Mouse (Mus musculus): ENCODE measurements around the gene Neurl1a. TPM values are rescaled to one million over a fixed set of nuclear protein-coding genes. Genes with fewer than 3 reads are reported as not detected.

The Neurl1a gene
- polyA plus RNA-seq, 1 experiment from 2014 or later: 4.5 TPM

GRCm38 (mm10) chr19:47232077-47232865, 53.7 kb downstream of the Neurl1a start:
- peaks cover 8% of the 10 kb centered on the region; the same call in 1 of the 2 replicates for H3K4me1 ChIP-seq (replicated peaks; ENCODE audit: control insufficient read depth, insufficient read depth, low read length)
- H3K27ac ChIP-seq (ENCODE audit: low read depth, low read length): no peak overlapping the region
- no peak overlapping the region for H3K4me2 ChIP-seq
- DNase-seq (ENCODE audit: low spot score): no peak
- no peaks in the 10 kb centered on the region for H3K36me3 ChIP-seq (ENCODE audit: control insufficient read depth, insufficient read depth, low read length)
- no peak overlapping the region for H3K9ac ChIP-seq (ENCODE audit: low read depth, low read length)
- ATAC-seq (replicated peaks; ENCODE audit: low FRiP score): no peak
- H3K9me3 ChIP-seq (ENCODE audit: control insufficient read depth, low read length): no peaks in the 10 kb centered on the region
- H3K4me3 ChIP-seq (ENCODE audit: low read depth, low read length): no peak overlapping the region
- 81% methylated on average over 5 of the region's 5 CpGs for WGBS
- no peaks in the 10 kb centered on the region for H3K27me3 ChIP-seq (replicated peaks; ENCODE audit: control insufficient read depth, insufficient read depth, low read length)

- peaks cover 8% of the 10 kb centered on the region; the same call in 1 of the 2 replicates for H3K4me1 ChIP-seq (replicated peaks; ENCODE audit: control insufficient read depth, insufficient read depth, low read length)
- no peak overlapping the region for H3K27ac ChIP-seq (ENCODE audit: low read depth, low read length)
- H3K4me2 ChIP-seq: no peak overlapping the region
- DNase-seq (ENCODE audit: low spot score) (no peak), ATAC-seq (replicated peaks; ENCODE audit: low FRiP score) (no peak)
- H3K36me3 ChIP-seq (ENCODE audit: control insufficient read depth, insufficient read depth, low read length): no peaks in the 10 kb centered on the region
- H3K9ac ChIP-seq (ENCODE audit: low read depth, low read length): no peak overlapping the region
- H3K27me3 ChIP-seq (replicated peaks; ENCODE audit: control insufficient read depth, insufficient read depth, low read length): no peaks in the 10 kb centered on the region; the same call in 1 of the 2 replicates
- WGBS: 85% methylated on average over 3 of the region's 3 CpGs
- no peak overlapping the region for H3K4me3 ChIP-seq (ENCODE audit: low read depth, low read length)
- H3K9me3 ChIP-seq (ENCODE audit: control insufficient read depth, low read length): no peaks in the 10 kb centered on the region
Observed at GRCm38 (mm10) chr19:47233087-47233486, 54.5 kb downstream of the Neurl1a start.

GRCm38 (mm10) chr19:47240076-47240475, 61.5 kb downstream of the Neurl1a start:
- Histone ChIP-seq H3K36me3 (ENCODE audit: control insufficient read depth, insufficient read depth, low read length) (no peaks in the 10 kb centered on the region), H3K9me3 (ENCODE audit: control insufficient read depth, low read length) (no peaks in the 10 kb centered on the region), H3K4me1 (replicated peaks; ENCODE audit: control insufficient read depth, insufficient read depth, low read length) (no peaks in the 10 kb centered on the region), H3K27me3 (replicated peaks; ENCODE audit: control insufficient read depth, insufficient read depth, low read length) (no peaks in the 10 kb centered on the region; the same call in 1 of the 2 replicates), H3K4me3 (ENCODE audit: low read depth, low read length) (peak overlapping the region; percentile 40), H3K9ac (ENCODE audit: low read depth, low read length) (no peak overlapping the region), H3K4me2 (peak overlapping the region; percentile 60), H3K27ac (ENCODE audit: low read depth, low read length) (no peak overlapping the region)
- WGBS: 25% methylated on average over 12 of the region's 12 CpGs
- ATAC-seq (replicated peaks; ENCODE audit: low FRiP score) (peak; percentile 62; the same call in 1 of the 2 replicates), DNase-seq (ENCODE audit: low spot score) (no peak)

GRCm38 (mm10) chr19:47240957-47241356, 62.3 kb downstream of the Neurl1a start:
- Histone ChIP-seq H3K27me3 (replicated peaks; ENCODE audit: control insufficient read depth, insufficient read depth, low read length) (no peaks in the 10 kb centered on the region; the same call in 1 of the 2 replicates), H3K9me3 (ENCODE audit: control insufficient read depth, low read length) (no peaks in the 10 kb centered on the region), H3K27ac (ENCODE audit: low read depth, low read length) (no peak overlapping the region), H3K4me2 (peak overlapping the region; percentile 60), H3K4me1 (replicated peaks; ENCODE audit: control insufficient read depth, insufficient read depth, low read length) (no peaks in the 10 kb centered on the region), H3K9ac (ENCODE audit: low read depth, low read length) (no peak overlapping the region), H3K36me3 (ENCODE audit: control insufficient read depth, insufficient read depth, low read length) (no peaks in the 10 kb centered on the region), H3K4me3 (ENCODE audit: low read depth, low read length) (peak overlapping the region; percentile 40)
- DNase-seq (ENCODE audit: low spot score) (no peak), ATAC-seq (replicated peaks; ENCODE audit: low FRiP score) (no peak)
- 40% methylated on average over 7 of the region's 7 CpGs for WGBS

GRCm38 (mm10) chr19:47242227-47242626, 63.6 kb downstream of the Neurl1a start:
- H3K27me3 ChIP-seq (replicated peaks; ENCODE audit: control insufficient read depth, insufficient read depth, low read length): no peaks in the 10 kb centered on the region; the same call in 1 of the 2 replicates
- 62% methylated on average over 4 of the region's 4 CpGs for WGBS
- H3K9me3 ChIP-seq (ENCODE audit: control insufficient read depth, low read length): no peaks in the 10 kb centered on the region
- H3K36me3 ChIP-seq (ENCODE audit: control insufficient read depth, insufficient read depth, low read length): no peaks in the 10 kb centered on the region
- no peak overlapping the region for H3K27ac ChIP-seq (ENCODE audit: low read depth, low read length)
- H3K9ac ChIP-seq (ENCODE audit: low read depth, low read length): no peak overlapping the region
- no peak overlapping the region for H3K4me2 ChIP-seq
- DNase-seq (ENCODE audit: low spot score): no peak
- no peak for ATAC-seq (replicated peaks; ENCODE audit: low FRiP score)
- H3K4me1 ChIP-seq (replicated peaks; ENCODE audit: control insufficient read depth, insufficient read depth, low read length): no peaks in the 10 kb centered on the region
- no peak overlapping the region for H3K4me3 ChIP-seq (ENCODE audit: low read depth, low read length)

- H3K36me3 ChIP-seq (ENCODE audit: control insufficient read depth, insufficient read depth, low read length): no peaks in the 10 kb centered on the region
Observed at GRCm38 (mm10) chr19:47245512-47245911, 66.9 kb downstream of the Neurl1a start.

GRCm38 (mm10) chr19:47247791-47248190, 69.2 kb downstream of the Neurl1a start:
- Histone ChIP-seq H3K27ac (ENCODE audit: low read depth, low read length) (no peak overlapping the region), H3K27me3 (replicated peaks; ENCODE audit: control insufficient read depth, insufficient read depth, low read length) (peaks cover 18% of the 10 kb centered on the region), H3K4me1 (replicated peaks; ENCODE audit: control insufficient read depth, insufficient read depth, low read length) (no peaks in the 10 kb centered on the region), H3K36me3 (ENCODE audit: control insufficient read depth, insufficient read depth, low read length) (no peaks in the 10 kb centered on the region), H3K4me2 (no peak overlapping the region), H3K9ac (ENCODE audit: low read depth, low read length) (no peak overlapping the region), H3K4me3 (ENCODE audit: low read depth, low read length) (no peak overlapping the region), H3K9me3 (ENCODE audit: control insufficient read depth, low read length) (no peaks in the 10 kb centered on the region)
- WGBS: 41% methylated on average over 11 of the region's 11 CpGs
- DNase-seq (ENCODE audit: low spot score) (no peak), ATAC-seq (replicated peaks; ENCODE audit: low FRiP score) (peak; percentile 60)

More at GRCm38 (mm10) chr19:47245512-47245911, 66.9 kb downstream of the Neurl1a start:
- H3K4me3 ChIP-seq (ENCODE audit: low read depth, low read length): no peak overlapping the region
- 83% methylated on average over 8 of the region's 8 CpGs for WGBS
- no peak overlapping the region for H3K4me2 ChIP-seq
- DNase-seq (ENCODE audit: low spot score): no peak
- no peak overlapping the region for H3K27ac ChIP-seq (ENCODE audit: low read depth, low read length)
- H3K4me1 ChIP-seq (replicated peaks; ENCODE audit: control insufficient read depth, insufficient read depth, low read length): no peaks in the 10 kb centered on the region
- H3K9ac ChIP-seq (ENCODE audit: low read depth, low read length): no peak overlapping the region
- H3K9me3 ChIP-seq (ENCODE audit: control insufficient read depth, low read length): no peaks in the 10 kb centered on the region
- ATAC-seq (replicated peaks; ENCODE audit: low FRiP score): no peak
- H3K27me3 ChIP-seq (replicated peaks; ENCODE audit: control insufficient read depth, insufficient read depth, low read length): no peaks in the 10 kb centered on the region

- no peaks in the 10 kb centered on the region for H3K9me3 ChIP-seq (ENCODE audit: control insufficient read depth, low read length)
- ATAC-seq (replicated peaks; ENCODE audit: low FRiP score) (no peak), DNase-seq (ENCODE audit: low spot score) (no peak)
- H3K36me3 ChIP-seq (ENCODE audit: control insufficient read depth, insufficient read depth, low read length): no peaks in the 10 kb centered on the region
- no peak overlapping the region for H3K4me3 ChIP-seq (ENCODE audit: low read depth, low read length)
- WGBS: 69% methylated on average over 7 of the region's 7 CpGs
- no peak overlapping the region for H3K4me2 ChIP-seq
- peaks cover under 1% of the 10 kb centered on the region; the same call in 1 of the 2 replicates for H3K4me1 ChIP-seq (replicated peaks; ENCODE audit: control insufficient read depth, insufficient read depth, low read length)
- no peak overlapping the region for H3K27ac ChIP-seq (ENCODE audit: low read depth, low read length)
- peaks cover 23% of the 10 kb centered on the region for H3K27me3 ChIP-seq (replicated peaks; ENCODE audit: control insufficient read depth, insufficient read depth, low read length)
- no peak overlapping the region for H3K9ac ChIP-seq (ENCODE audit: low read depth, low read length)
Observed at GRCm38 (mm10) chr19:47248296-47248695, 69.7 kb downstream of the Neurl1a start.
